In genomic region chr9:124425411-124425885, GRCm38 (mm10) we compare ENCODE assay signal across 8 mouse cellular contexts. TPM values are rescaled to one million over a fixed set of nuclear protein-coding genes. Genes with fewer than 3 reads are reported as not detected.
A peak's percentile ranks its signal among the peaks of the same experiment; 100 is the strongest.
DNase-seq lines count a peak whose midpoint lies in the region; ATAC-seq lines count a peak whose summit lies in the region.

No protein-coding gene starts in this region.

- ATAC-seq in activated CD4-positive, CD25-positive, alpha-beta regulatory T cell, adult 4 months: peak; percentile 22
- ATAC-seq in common myeloid progenitor, adult 5-6 weeks (replicated peaks; ENCODE audit: low read depth, poor library complexity, severe bottlenecking): peak; percentile 16
- peak; percentile 21 for ATAC-seq in megakaryocyte, adult 5-6 weeks (ENCODE audit: poor library complexity, severe bottlenecking)

- peak; percentile 95 for DNase-seq in gastrocnemius, postnatal 10 days
- peak; percentile 94 for DNase-seq in induced T-regulatory cell, adult 2 months (ENCODE audit: low read depth)
- DNase-seq in left cerebral cortex, adult 8-10 months (ENCODE audit: low spot score in 2 of 2): peak; percentile 95 to 96
- DNase-seq in right cerebral cortex, adult 18-20 months: peak; percentile 96
- DNase-seq in urinary bladder, adult 2 months (ENCODE audit: low spot score): peak; percentile 94

RNA-seq across cellular contexts. Expression of gene Ppp2r3d, which starts 51.2 kb away (rescaled TPM):
- 10 to 100 TPM; 11.5 to 12.8 TPM for polyA plus RNA-seq in activated CD4-positive, CD25-positive, alpha-beta regulatory T cell, adult 4 months (2017; shearing (Covaris generic))
- total RNA-seq in common myeloid progenitor, adult 5-6 weeks (2017): 11.1 and 23.5 TPM in 2 replicates
- total RNA-seq in gastrocnemius, postnatal 10 days (2021): 10 to 100 TPM; 90.6 to 95.7 TPM
- total RNA-seq in left cerebral cortex, adult 8-10 months (2022): 100 to 1,000 TPM in 2 of 4 experiments, 10 to 100 TPM in 2; 94.9 to 111 (median 99.1) TPM
- 20.2 and 36.8 TPM in 2 replicates for total RNA-seq in megakaryocyte, adult 5-6 weeks (2015)
- 8.7 and 12.7 TPM in 2 replicates for total RNA-seq in megakaryocyte, adult 5-6 weeks (2017)
- 137 and 145 TPM in 2 replicates for polyA plus RNA-seq in urinary bladder, adult 2 months (2012; rRNA removed)

Comparison
In these comparisons a context has a peak if more than half of its experiments do, and no peak if none do; other contexts are left out.
1. Peak in every context shown above with its lines: DNase-seq and ATAC-seq.